Mouse (Mus musculus) lung, postnatal 25 days (tissue): ENCODE measurements around the gene Nfu1.

Source experiments
- DNase-seq: peaks from one replicate; pipeline ENCODE4 v3.0.0; 2022; ENCODE audit warnings: low spot score

The Nfu1 gene

GRCm38 (mm10) chr6:87008887-87009286 is at the start of gene Nfu1:
Gene Nfu1, plus strand, starts transcription at chr6:87009236.
- DNase-seq: no peak

- DNase-seq: no peak
Measured at GRCm38 (mm10) chr6:86963987-86964685, 44.9 kb upstream of the Nfu1 start.

- DNase-seq: no peak
Measured at GRCm38 (mm10) chr6:86967166-86967565, 41.9 kb upstream of the Nfu1 start.

- DNase-seq: no peak
Measured at GRCm38 (mm10) chr6:86973956-86974355, 35.1 kb upstream of the Nfu1 start.

- no peak for DNase-seq
Measured at GRCm38 (mm10) chr6:86978156-86978908, 30.7 kb upstream of the Nfu1 start.

- no peak for DNase-seq
Measured at GRCm38 (mm10) chr6:86978909-86979265, 30.1 kb upstream of the Nfu1 start.

- no peak for DNase-seq
Measured at GRCm38 (mm10) chr6:86981206-86981605, 27.8 kb upstream of the Nfu1 start.

- no peak for DNase-seq
Measured at GRCm38 (mm10) chr6:86985314-86986106, 23.5 kb upstream of the Nfu1 start.

- no peak for DNase-seq
Measured at GRCm38 (mm10) chr6:86989576-86989975, 19.5 kb upstream of the Nfu1 start.

GRCm38 (mm10) chr6:86991041-86991440 is 18.0 kb upstream of the Nfu1 start:
- DNase-seq: peak; percentile 63

- DNase-seq: no peak
Measured at GRCm38 (mm10) chr6:86992349-86992748, 16.7 kb upstream of the Nfu1 start.

- DNase-seq: no peak
Measured at GRCm38 (mm10) chr6:86994254-86994653, 14.8 kb upstream of the Nfu1 start.

GRCm38 (mm10) chr6:86996629-86997307 is 12.3 kb upstream of the Nfu1 start:
- no peak for DNase-seq

- no peak for DNase-seq
Measured at GRCm38 (mm10) chr6:86997360-86997759, 11.7 kb upstream of the Nfu1 start.

- no peak for DNase-seq
Measured at GRCm38 (mm10) chr6:87001995-87002394, 7.0 kb upstream of the Nfu1 start.

- peak; percentile 88 for DNase-seq
Measured at GRCm38 (mm10) chr6:87002521-87003055, 6.4 kb upstream of the Nfu1 start.

- no peak for DNase-seq
Measured at GRCm38 (mm10) chr6:87004099-87004498, 4.9 kb upstream of the Nfu1 start.

- DNase-seq: no peak
Measured at GRCm38 (mm10) chr6:87005577-87005976, 3.5 kb upstream of the Nfu1 start.

GRCm38 (mm10) chr6:87009692-87010328 is 774 bp downstream of the Nfu1 start:
- peak; percentile 95 for DNase-seq

GRCm38 (mm10) chr6:87016916-87017315 is 7.9 kb downstream of the Nfu1 start:
- no peak for DNase-seq

- DNase-seq: no peak
Measured at GRCm38 (mm10) chr6:87018874-87019273, 9.8 kb downstream of the Nfu1 start.
